Mouse (Mus musculus) forebrain, embryonic 15.5 days (tissue): ENCODE measurements around the gene Slc30a7. TPM values are rescaled to one million over a fixed set of nuclear protein-coding genes. Genes with fewer than 3 reads are reported as not detected.

Source experiments
- ATAC-seq: fragments of 200-750 bp; cut with Nextera tagmentation; replicated peaks from 2 replicates; pipeline ENCODE4 v1.8.0; 2017; ENCODE audit warnings: mild to moderate bottlenecking, moderate TSS enrichment, moderate library complexity
- H3K27ac ChIP-seq: fragments of 300-500 bp; sonication (generic); replicated peaks from 2 replicates; pipeline ENCODE4 v1.5.1; 2015; ENCODE audit warnings: mild to moderate bottlenecking, inconsistent platforms
- H3K27me3 ChIP-seq: fragments of 300-500 bp; sonication (generic); 2 replicates; pipeline ENCODE4 v1.6.1; 2015; ENCODE audit warnings: inconsistent platforms
- H3K36me3 ChIP-seq: fragments of 300-500 bp; sonication (generic); 2 replicates; pipeline ENCODE4 v1.6.1; 2015; ENCODE audit warnings: mild to moderate bottlenecking, inconsistent platforms
- H3K4me1 ChIP-seq: fragments of 300-500 bp; sonication (generic); 2 replicates; pipeline ENCODE4 v1.6.1; 2015; ENCODE audit warnings: inconsistent platforms
- H3K4me2 ChIP-seq: fragments of 300-500 bp; sonication (generic); replicated peaks from 2 replicates; pipeline ENCODE4 v1.6.1; 2015; ENCODE audit warnings: mild to moderate bottlenecking, inconsistent platforms
- H3K4me3 ChIP-seq: fragments of 300-500 bp; sonication (generic); 2 replicates; pipeline ENCODE4 v1.5.1; 2015; ENCODE audit warnings: mild to moderate bottlenecking, inconsistent platforms
- H3K9ac ChIP-seq: fragments of 300-500 bp; sonication (generic); replicated peaks from 2 replicates; pipeline ENCODE4 v1.6.1; 2015; ENCODE audit warnings: mild to moderate bottlenecking, inconsistent platforms
- H3K9me3 ChIP-seq: fragments of 300-500 bp; sonication (generic); 2 replicates; pipeline ENCODE4 v1.6.1; 2016; ENCODE audit warnings: inconsistent platforms
- WGBS: fragments of 180-500 bp; shearing (Covaris S2); methylation state at CpG from one replicate; pipeline ENCODE4 v1.1.7; 2015; ENCODE audit warnings: mixed read lengths; 5-methylcytosine and 5-hydroxymethylcytosine counted together
- polyA plus RNA-seq: library from polyadenylated mRNA; unstranded; fragments of >200 nt; fragmentation: Nextera tagmentation; extraction: Ambion mirVana; gene quantifications from 2 replicates; pipeline ENCODE4 v1.2.1, GENCODE M21; 2015

Slc30a7 gene
- polyA plus RNA-seq, 1 experiment from 2014 or later = 20.7 TPM

DNA sequence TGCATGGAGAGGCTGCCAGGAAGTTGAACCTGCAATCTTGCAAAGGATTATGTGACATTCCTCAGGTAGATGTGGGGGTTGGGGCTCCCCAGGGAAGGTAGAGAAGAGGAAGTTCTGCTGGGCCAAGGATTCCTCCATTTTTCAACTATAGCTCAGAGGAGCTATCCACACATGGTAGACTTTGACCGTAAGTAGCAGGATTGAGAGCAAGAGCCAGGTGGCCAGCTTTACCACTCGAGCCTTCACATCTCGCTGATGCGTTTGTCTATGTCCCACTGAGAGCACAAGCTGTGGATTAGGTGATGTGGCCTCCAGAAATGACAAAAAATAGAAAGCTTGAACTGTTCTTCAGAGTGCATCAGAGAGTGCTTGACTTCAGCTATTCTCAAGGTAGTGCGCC is 11.9 kb upstream of the Slc30a7 start:
- WGBS = 94% methylated on average over 5 of the region's 5 CpGs
- H3K4me2 ChIP-seq = no peak overlapping the region
- no peak overlapping the region for H3K4me3 ChIP-seq
- H3K27ac ChIP-seq = no peak overlapping the region
- H3K4me1 ChIP-seq = peaks cover 5% of the 10 kb centered on the region; the same call in 1 of the 2 replicates
- no peaks in the 10 kb centered on the region for H3K36me3 ChIP-seq
- no peaks in the 10 kb centered on the region for H3K9me3 ChIP-seq
- ATAC-seq = no peak
- H3K9ac ChIP-seq = no peak overlapping the region
- no peaks in the 10 kb centered on the region for H3K27me3 ChIP-seq

DNA sequence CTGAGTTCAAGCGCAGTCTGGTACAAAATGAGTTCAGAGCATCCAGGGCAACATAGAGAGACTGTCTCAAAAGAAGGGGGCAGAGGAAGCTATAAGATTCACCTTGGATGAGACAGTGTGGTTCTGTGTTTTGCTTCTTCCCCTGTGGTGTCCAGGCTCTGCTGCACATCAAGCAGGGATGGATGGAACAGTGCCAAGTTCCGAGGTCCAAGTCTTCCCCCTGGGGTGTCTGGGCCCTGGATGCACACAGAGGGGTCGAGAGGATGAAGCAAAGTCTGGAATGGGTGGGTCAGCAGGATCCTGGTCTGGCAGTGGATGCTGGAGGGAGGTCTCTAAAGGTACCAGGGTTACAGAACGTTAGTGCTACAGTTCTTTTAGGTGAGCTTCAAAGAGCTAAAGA is 11.4 kb upstream of the Slc30a7 start:
- Histone ChIP-seq H3K4me1 (peaks cover 5% of the 10 kb centered on the region; the same call in 1 of the 2 replicates), H3K4me2 (no peak overlapping the region), H3K9me3 (no peaks in the 10 kb centered on the region), H3K4me3 (no peak overlapping the region), H3K27ac (no peak overlapping the region), H3K27me3 (no peaks in the 10 kb centered on the region), H3K9ac (no peak overlapping the region), H3K36me3 (no peaks in the 10 kb centered on the region)
- 69% methylated on average over 4 of the region's 4 CpGs for WGBS
- ATAC-seq = no peak

DNA sequence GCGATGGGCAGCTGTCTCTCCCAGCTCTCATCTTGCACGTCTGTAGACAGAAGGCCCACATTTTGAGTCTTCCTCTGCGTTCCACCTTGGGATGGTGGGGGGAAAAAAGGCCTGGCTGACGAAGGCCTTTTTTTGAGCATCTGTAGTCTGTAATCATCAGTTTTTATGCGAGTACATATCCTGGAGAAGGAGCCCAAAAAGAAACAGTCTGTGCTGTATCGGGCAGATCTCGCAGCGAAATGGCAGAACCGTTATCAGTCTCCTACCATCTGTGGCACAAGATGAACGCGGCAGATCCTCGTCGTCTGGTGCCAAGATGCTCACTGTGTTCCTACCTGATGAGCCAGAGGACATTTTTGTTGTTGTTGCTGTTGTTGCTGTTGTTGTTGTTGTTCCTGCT is 8.9 kb upstream of the Slc30a7 start:
- WGBS = 72% methylated on average over 13 of the region's 13 CpGs
- Histone ChIP-seq H3K4me1 (peaks cover 5% of the 10 kb centered on the region; the same call in 1 of the 2 replicates), H3K4me2 (no peak overlapping the region), H3K9me3 (no peaks in the 10 kb centered on the region), H3K36me3 (no peaks in the 10 kb centered on the region), H3K4me3 (no peak overlapping the region), H3K9ac (no peak overlapping the region), H3K27ac (0 out of 2 replicates have a peak overlapping the region, but pooled peaks have one; percentile 28), H3K27me3 (no peaks in the 10 kb centered on the region)
- peak; percentile 71 for ATAC-seq

DNA sequence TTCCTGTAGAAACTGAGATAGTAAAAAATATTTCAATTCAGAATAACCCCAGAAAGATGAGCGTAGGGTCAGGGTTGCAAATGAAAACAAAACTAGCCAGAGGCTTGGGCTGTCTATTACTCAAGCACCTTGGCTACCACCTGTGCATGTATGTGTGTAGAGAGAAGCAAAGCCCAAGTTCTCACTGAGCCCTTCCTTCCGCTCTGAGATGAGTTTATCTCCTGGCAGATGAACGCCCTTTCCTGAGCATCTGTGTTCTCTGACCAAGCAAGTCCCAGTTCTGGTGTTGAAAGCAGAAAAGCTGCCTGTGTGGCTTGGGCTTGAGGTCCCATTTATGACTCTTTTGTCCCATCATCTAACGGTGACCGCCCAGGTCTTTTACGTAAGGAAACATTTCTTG is 7.7 kb upstream of the Slc30a7 start:
- WGBS = 90% methylated on average over 6 of the region's 6 CpGs
- no peaks in the 10 kb centered on the region for H3K36me3 ChIP-seq

DNA sequence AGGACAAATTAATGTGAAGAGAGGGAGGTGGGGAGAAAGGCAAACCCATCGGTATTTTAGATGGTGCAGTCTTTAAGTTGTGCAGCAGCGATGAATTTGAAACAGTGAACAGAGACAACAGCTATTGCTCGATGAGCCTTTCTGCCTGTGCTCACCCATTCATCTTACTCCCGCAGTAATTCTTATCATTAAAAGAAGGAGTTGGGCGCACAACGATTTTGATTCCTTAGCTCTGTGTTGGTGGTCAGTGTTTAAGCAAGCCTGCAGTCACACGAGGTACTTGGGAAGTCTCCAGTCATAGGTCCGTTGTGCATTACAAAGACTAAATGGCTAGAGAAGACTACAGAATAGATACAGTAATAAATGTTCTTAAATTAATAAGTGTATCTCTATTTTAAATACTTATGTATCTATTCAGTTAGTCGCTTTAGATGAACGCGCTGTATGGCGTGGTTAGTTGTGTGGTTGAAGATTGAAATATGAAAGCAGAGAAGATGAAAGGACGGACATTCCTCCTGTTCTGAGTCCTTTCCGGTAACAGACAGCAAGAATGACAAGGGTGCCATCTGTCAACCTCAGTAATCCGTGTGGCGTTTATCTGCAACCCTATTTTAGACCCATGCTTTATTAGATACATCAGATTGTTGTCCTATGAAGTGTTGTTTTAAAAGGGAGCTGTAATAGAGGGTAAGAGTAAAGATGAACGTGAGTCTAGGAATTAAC is 2.6 kb upstream of the Slc30a7 start:
- Histone ChIP-seq H3K36me3 (no peaks in the 10 kb centered on the region), H3K4me3 (no peak overlapping the region), H3K9ac (no peak overlapping the region), H3K27me3 (no peaks in the 10 kb centered on the region), H3K4me1 (peaks cover 34% of the 10 kb centered on the region), H3K4me2 (peak overlapping the region; percentile 83; the same call in 1 of the 2 replicates), H3K9me3 (no peaks in the 10 kb centered on the region), H3K27ac (no peak overlapping the region)
- ATAC-seq = no peak
- WGBS = 84% methylated on average over 17 of the region's 17 CpGs

More for the DNA sequence above, 7.7 kb upstream of the Slc30a7 start:
- Histone ChIP-seq H3K4me2 (no peak overlapping the region), H3K9ac (no peak overlapping the region), H3K4me3 (no peak overlapping the region), H3K27me3 (no peaks in the 10 kb centered on the region), H3K4me1 (peaks cover 9% of the 10 kb centered on the region), H3K27ac (no peak overlapping the region), H3K9me3 (no peaks in the 10 kb centered on the region)
- no peak for ATAC-seq

DNA sequence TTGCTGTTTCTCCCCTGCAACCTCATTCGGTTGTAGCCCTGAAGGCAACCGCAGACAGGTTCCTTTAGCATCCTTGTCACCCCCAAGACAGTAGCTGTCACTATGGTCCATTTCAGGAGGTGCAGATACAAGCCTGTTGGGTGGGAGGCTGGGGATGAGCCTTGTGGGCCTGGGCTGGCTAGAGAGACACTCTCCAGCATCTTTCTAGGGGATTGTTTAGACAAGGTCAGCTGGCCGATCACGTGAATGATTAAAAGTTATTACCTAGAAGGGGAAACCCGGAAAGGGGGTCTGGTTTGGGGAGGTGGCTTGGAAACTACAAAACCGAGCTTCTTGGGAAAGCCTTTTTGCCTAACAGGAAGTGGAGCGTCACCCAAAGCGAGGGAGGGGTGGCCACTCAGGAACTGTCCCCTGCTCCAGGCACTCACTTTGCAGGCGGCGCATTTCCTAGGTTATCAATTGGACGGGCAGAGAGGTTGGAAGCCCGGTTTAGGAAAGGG is 785 bp upstream of the Slc30a7 start:
- H3K4me3 ChIP-seq = peak overlapping the region; percentile 97
- peak overlapping the region; percentile 91 for H3K27ac ChIP-seq
- H3K4me1 ChIP-seq = peaks cover 40% of the 10 kb centered on the region
- H3K36me3 ChIP-seq = 0 out of 2 replicates have a peak, but pooled peaks cover 5% of the 10 kb centered on the region
- no peaks in the 10 kb centered on the region for H3K27me3 ChIP-seq
- peak; percentile 68 for ATAC-seq
- H3K4me2 ChIP-seq = peak overlapping the region; percentile 83
- whole genome bisulfite sequencing = 0% methylated on average over 12 of the region's 12 CpGs
- no peaks in the 10 kb centered on the region for H3K9me3 ChIP-seq
- H3K9ac ChIP-seq = peak overlapping the region; percentile 85

DNA sequence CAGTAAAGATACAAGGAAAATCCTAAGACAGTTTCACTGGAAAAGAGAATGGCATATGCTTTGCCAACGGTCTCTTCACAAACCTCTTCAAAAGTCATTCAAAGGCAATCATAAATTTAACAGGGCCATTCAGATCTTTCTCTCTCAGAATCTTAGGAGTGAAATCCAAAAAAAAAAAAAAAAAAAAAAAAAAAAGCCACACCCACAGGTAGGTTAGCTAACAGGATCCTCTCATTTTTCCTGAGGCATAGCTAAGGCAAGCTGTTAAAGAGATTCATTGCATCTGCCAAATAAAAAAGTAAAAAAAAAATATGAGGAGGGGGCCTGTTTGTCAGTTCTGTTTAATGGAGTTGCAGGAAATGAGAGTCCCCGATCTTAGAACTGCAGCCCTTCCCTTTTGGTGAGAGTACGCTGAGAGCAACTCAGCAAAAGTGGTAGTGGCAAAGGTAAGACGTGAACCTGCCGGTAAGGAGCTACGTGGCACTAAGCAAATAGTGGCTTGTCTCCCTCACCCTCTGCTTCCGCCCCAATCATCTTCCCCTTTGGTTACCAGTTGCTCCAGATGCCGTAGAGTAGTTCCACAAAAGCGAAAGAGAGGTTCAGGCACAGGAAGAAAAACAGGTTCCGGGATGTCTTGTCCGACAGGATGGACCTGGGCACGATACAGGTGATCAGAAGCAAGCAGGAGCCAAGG is 775 bp downstream of the Slc30a7 start:
- peak overlapping the region; percentile 91 for H3K27ac ChIP-seq
- ATAC-seq = no peak; the same call in 1 of the 2 replicates
- 7% methylated on average over 12 of the region's 12 CpGs for WGBS

DNA sequence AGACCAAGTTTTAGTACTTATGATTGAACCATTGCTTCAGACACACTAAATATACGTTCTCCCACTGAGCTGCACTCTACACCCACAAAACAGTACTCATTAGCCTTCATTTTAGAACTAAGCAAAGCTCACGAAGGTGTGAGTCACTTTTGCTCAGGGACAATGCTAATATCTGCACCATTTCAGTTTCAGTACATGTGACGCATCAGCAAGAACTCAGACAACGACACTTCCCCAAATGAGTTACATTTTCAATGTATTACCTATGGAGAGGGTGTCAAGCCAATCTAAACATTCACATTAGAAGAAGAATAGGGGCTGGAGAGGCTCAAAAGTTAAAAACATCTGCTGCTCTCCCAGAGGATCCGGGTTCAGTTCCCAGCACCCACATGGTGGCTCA is 10.3 kb downstream of the Slc30a7 start:
- Histone ChIP-seq H3K27me3 (no peaks in the 10 kb centered on the region), H3K9ac (no peak overlapping the region), H3K4me3 (no peak overlapping the region), H3K27ac (no peak overlapping the region), H3K4me2 (no peak overlapping the region), H3K4me1 (no peaks in the 10 kb centered on the region), H3K9me3 (no peaks in the 10 kb centered on the region), H3K36me3 (peaks cover 20% of the 10 kb centered on the region)
- no peak for ATAC-seq
- 91% methylated on average over 5 of the region's 5 CpGs for WGBS

More for the DNA sequence above, 775 bp downstream of the Slc30a7 start:
- 0 out of 2 replicates have a peak, but pooled peaks cover 12% of the 10 kb centered on the region for H3K36me3 ChIP-seq
- peak overlapping the region; percentile 85 for H3K9ac ChIP-seq
- H3K27me3 ChIP-seq = no peaks in the 10 kb centered on the region
- peaks cover 40% of the 10 kb centered on the region for H3K4me1 ChIP-seq
- peak overlapping the region; percentile 83 for H3K4me2 ChIP-seq
- H3K9me3 ChIP-seq = no peaks in the 10 kb centered on the region
- H3K4me3 ChIP-seq = peak overlapping the region; percentile 97

DNA sequence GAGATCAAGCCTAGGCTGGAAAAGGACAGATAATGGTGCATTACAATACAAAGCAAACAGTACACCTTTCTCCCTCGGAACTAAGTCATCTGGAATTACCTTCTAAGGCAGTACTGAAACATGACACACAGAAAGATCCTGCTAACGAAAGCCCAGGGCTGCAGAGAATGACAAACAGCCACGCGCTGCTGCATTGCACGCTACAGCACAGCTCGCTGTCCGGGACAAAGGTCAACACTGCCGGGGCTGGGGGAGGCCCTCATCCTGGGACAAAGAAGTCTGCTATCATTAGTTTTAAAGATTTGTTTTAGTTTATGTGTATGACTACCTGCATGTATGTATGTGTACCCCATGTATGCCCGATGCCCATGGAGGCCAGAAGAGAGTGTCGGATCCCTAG is 14.2 kb downstream of the Slc30a7 start:
- Histone ChIP-seq H3K4me1 (no peaks in the 10 kb centered on the region), H3K27ac (no peak overlapping the region), H3K4me2 (no peak overlapping the region), H3K9me3 (no peaks in the 10 kb centered on the region), H3K36me3 (peaks cover 22% of the 10 kb centered on the region), H3K27me3 (no peaks in the 10 kb centered on the region), H3K9ac (no peak overlapping the region), H3K4me3 (no peak overlapping the region)
- 85% methylated on average over 10 of the region's 10 CpGs for whole genome bisulfite sequencing
- no peak for ATAC-seq

DNA sequence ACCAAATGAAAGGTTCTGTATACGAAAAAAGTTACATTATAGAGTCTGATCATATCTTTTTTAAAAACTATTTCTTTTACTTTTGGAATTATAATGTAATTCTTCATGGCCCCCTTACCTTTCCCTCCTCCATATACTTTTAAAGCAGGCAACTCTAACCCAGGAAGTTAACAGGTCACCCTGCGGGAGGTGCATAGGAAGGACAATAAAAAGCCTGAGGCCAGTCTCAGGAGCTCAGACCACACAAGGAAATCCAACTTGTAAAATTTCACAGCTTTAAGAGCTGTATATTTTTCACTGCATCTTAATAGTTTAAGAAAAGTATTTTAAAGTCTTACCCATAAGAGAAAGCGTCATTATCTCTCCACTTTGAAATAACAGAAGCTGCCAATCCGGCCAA is 14.6 kb downstream of the Slc30a7 start:
- no peaks in the 10 kb centered on the region for H3K27me3 ChIP-seq
- no peak overlapping the region for H3K9ac ChIP-seq
- H3K4me3 ChIP-seq = no peak overlapping the region
- WGBS = 88% methylated on average over 4 of the region's 4 CpGs
- H3K27ac ChIP-seq = no peak overlapping the region
- no peak overlapping the region for H3K4me2 ChIP-seq
- peaks cover 20% of the 10 kb centered on the region for H3K36me3 ChIP-seq
- H3K4me1 ChIP-seq = no peaks in the 10 kb centered on the region
- ATAC-seq = no peak
- H3K9me3 ChIP-seq = no peaks in the 10 kb centered on the region

DNA sequence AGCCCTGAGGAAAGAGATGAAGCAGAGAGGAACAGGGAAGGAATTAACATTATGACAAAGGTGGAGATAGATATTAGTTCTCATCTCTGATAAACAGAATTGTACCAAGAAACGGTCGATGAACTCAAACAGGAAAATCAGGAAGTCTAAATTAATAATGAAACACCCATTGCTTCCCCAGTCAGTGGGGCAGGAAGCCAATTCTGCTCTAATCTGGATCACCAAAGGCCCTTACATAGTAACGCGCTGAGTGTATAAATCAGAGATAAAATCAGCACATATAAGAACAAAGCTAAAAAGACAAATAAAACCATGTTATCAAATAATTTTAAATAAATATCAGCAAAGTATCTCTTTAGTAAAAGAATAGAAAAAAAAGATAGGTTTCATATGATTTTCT is 15.1 kb downstream of the Slc30a7 start:
- 91% methylated on average over 4 of the region's 4 CpGs for WGBS
- Histone ChIP-seq H3K36me3 (peaks cover 19% of the 10 kb centered on the region), H3K27ac (no peak overlapping the region), H3K9me3 (no peaks in the 10 kb centered on the region), H3K4me1 (no peaks in the 10 kb centered on the region), H3K4me2 (no peak overlapping the region), H3K4me3 (no peak overlapping the region), H3K9ac (no peak overlapping the region), H3K27me3 (no peaks in the 10 kb centered on the region)
- no peak for ATAC-seq

DNA sequence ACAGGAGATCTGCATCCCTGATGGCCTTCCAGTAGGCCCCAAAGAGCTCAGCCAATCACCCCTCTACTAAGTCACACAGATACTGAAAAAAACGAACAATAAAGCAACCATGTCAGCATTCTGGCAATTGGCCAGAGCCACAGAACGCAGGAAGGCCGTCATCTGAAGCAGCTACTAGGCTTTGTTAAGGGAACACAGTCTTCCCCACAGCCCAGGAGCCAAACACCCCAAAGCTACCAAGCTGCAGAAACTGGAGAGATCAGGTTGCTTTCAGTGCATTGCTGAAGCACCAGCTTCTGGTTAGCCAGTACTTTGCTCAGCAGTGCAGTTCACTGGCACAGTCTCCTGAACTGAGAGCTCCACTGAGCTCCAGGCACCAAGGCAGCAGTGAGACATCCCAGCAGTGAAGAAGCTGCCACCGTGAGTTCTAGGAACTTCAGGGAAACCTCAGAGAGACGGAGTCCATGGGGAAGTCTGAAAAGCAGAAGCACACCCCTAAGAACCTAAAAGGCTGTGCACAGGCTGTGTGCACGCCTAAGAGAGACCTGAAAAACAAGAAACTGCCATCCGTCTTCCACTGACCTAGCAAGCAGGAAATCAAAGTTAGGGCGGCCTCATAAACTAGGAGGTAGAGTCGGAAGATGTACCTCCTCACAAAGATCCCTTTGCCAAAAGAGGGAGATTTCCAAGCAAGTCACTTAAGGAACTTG is 21.9 kb downstream of the Slc30a7 start:
- Histone ChIP-seq H3K9ac (no peak overlapping the region), H3K4me2 (no peak overlapping the region), H3K27me3 (no peaks in the 10 kb centered on the region), H3K4me1 (no peaks in the 10 kb centered on the region), H3K36me3 (peaks cover 54% of the 10 kb centered on the region), H3K4me3 (no peak overlapping the region), H3K9me3 (no peaks in the 10 kb centered on the region), H3K27ac (no peak overlapping the region)
- no peak for ATAC-seq
- 65% methylated on average over 9 of the region's 9 CpGs for WGBS
